Mouse (Mus musculus) heart, embryonic 15.5 days (tissue): ENCODE measurements around the gene Gm45713. TPM values are rescaled to one million over a fixed set of nuclear protein-coding genes. Genes with fewer than 3 reads are reported as not detected.

Experiments
- ATAC-seq: fragments of 200-750 bp; cut with Nextera tagmentation; replicated peaks from 2 replicates; pipeline ENCODE4 v1.8.0; 2017; ENCODE audit warnings: low read depth, moderate TSS enrichment; ENCODE audit not compliant: insufficient number of reproducible peaks, insufficient read depth, low FRiP score
- H3K27ac ChIP-seq: fragments of 300-500 bp; sonication (generic); 2 replicates; pipeline ENCODE4 v1.5.1; 2015; ENCODE audit warnings: mild to moderate bottlenecking, inconsistent platforms
- H3K27me3 ChIP-seq: fragments of 300-500 bp; sonication (generic); 2 replicates; pipeline ENCODE4 v1.6.1; 2015; ENCODE audit warnings: inconsistent platforms
- H3K36me3 ChIP-seq: fragments of 300-500 bp; sonication (generic); 2 replicates; pipeline ENCODE4 v1.6.1; 2015; ENCODE audit warnings: mild to moderate bottlenecking, inconsistent platforms
- H3K4me1 ChIP-seq: fragments of 300-500 bp; sonication (generic); replicated peaks from 2 replicates; pipeline ENCODE4 v1.6.1; 2015; ENCODE audit warnings: inconsistent platforms
- H3K4me2 ChIP-seq: fragments of 300-500 bp; sonication (generic); 2 replicates; pipeline ENCODE4 v1.6.1; 2015; ENCODE audit warnings: inconsistent platforms, mild to moderate bottlenecking, moderate library complexity
- H3K4me3 ChIP-seq: fragments of 300-500 bp; sonication (generic); 2 replicates; pipeline ENCODE4 v1.5.1; 2015; ENCODE audit warnings: mild to moderate bottlenecking, inconsistent platforms
- H3K9ac ChIP-seq: fragments of 300-500 bp; sonication (generic); 2 replicates; pipeline ENCODE4 v1.6.1; 2015; ENCODE audit warnings: mild to moderate bottlenecking, inconsistent platforms
- H3K9me3 ChIP-seq: fragments of 300-500 bp; sonication (generic); replicated peaks from 2 replicates; pipeline ENCODE4 v1.6.1; 2016; ENCODE audit warnings: inconsistent platforms
- WGBS: fragments of 180-500 bp; shearing (Covaris S2); methylation state at CpG from one replicate; pipeline ENCODE4 v1.1.7; 2015; ENCODE audit warnings: mixed read lengths; 5-methylcytosine and 5-hydroxymethylcytosine counted together
- polyA plus RNA-seq: library from polyadenylated mRNA; unstranded; fragments of >200 nt; fragmentation: Nextera tagmentation; extraction: Ambion mirVana; gene quantifications from 2 replicates; pipeline ENCODE4 v1.2.1, GENCODE M21; 2015

The Gm45713 gene
- polyA plus RNA-seq, 1 experiment from 2014 or later, result not detected

GRCm38 (mm10) chr7:45144368-45145174 is 8.5 kb upstream of the Gm45713 start:
- peaks cover 9% of the 10 kb centered on the region for H3K4me1 ChIP-seq
- 84% methylated on average over 13 of the region's 13 CpGs for WGBS
- H3K9ac ChIP-seq, result no peak overlapping the region
- H3K27ac ChIP-seq, result no peak overlapping the region
- no peak overlapping the region for H3K4me2 ChIP-seq
- no peaks in the 10 kb centered on the region for H3K27me3 ChIP-seq
- 0 out of 2 replicates have a peak, but pooled peaks cover 11% of the 10 kb centered on the region for H3K36me3 ChIP-seq
- ATAC-seq, result no peak
- H3K9me3 ChIP-seq, result no peaks in the 10 kb centered on the region
- H3K4me3 ChIP-seq, result no peak overlapping the region

DNA sequence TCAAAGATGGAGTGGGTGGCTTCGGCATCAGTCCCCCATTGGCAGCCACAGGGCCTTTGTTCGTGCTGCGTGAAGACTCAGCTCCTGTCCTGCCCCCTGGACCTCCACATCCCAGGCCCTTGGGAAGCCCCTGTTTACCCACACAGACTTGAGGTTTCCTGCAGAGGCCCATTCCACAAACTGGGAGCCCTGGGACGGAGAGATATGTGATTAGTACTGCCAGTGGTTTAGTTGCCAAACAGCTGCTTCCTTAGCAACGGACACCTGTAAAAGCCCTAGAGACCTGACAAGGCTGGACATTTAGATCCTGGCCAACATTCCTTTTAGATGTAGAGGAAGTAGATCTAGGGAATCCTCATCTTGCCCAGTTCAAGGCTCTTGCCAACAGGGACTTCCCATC is 5.9 kb upstream of the Gm45713 start:
- Histone ChIP-seq H3K4me2 (no peak overlapping the region), H3K27ac (no peak overlapping the region), H3K27me3 (no peaks in the 10 kb centered on the region), H3K4me3 (no peak overlapping the region), H3K36me3 (0 out of 2 replicates have a peak, but pooled peaks cover 11% of the 10 kb centered on the region), H3K9ac (no peak overlapping the region), H3K9me3 (no peaks in the 10 kb centered on the region), H3K4me1 (peaks cover 4% of the 10 kb centered on the region; the same call in 1 of the 2 replicates)
- ATAC-seq, result no peak
- WGBS, result 81% methylated on average over 5 of the region's 5 CpGs

DNA sequence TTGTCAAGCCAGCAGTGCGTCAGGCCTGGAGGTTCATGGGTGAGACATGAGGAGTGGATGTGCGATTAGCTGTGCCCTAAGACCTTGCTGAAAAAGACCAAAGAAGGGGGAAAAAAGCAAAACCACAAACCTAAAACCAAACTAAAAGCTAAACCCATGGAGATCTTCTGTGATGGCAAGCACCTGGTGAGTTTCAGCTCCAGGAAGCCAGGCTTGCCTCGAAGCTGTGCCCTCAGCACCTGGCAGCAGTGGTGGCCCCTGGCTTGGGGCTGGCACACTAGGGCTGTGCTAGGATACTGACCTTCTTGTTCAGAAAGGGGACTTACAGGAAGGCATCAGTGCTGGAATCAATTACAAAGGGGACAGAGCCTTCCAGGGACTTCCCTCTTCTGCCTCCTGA is 5.3 kb upstream of the Gm45713 start:
- Histone ChIP-seq H3K27me3 (no peaks in the 10 kb centered on the region), H3K36me3 (0 out of 2 replicates have a peak, but pooled peaks cover 11% of the 10 kb centered on the region), H3K4me1 (peaks cover 4% of the 10 kb centered on the region; the same call in 1 of the 2 replicates), H3K9me3 (no peaks in the 10 kb centered on the region), H3K4me3 (no peak overlapping the region), H3K27ac (no peak overlapping the region), H3K9ac (no peak overlapping the region), H3K4me2 (no peak overlapping the region)
- ATAC-seq, result no peak
- WGBS, result 89% methylated on average over 3 of the region's 3 CpGs

- Histone ChIP-seq H3K27ac (no peak overlapping the region), H3K36me3 (0 out of 2 replicates have a peak, but pooled peaks cover 5% of the 10 kb centered on the region), H3K4me1 (peaks cover 9% of the 10 kb centered on the region), H3K27me3 (no peaks in the 10 kb centered on the region), H3K9ac (no peak overlapping the region), H3K4me3 (no peak overlapping the region), H3K4me2 (no peak overlapping the region), H3K9me3 (no peaks in the 10 kb centered on the region)
- 70% methylated on average over 8 of the region's 8 CpGs for WGBS
- ATAC-seq, result no peak
Observed at GRCm38 (mm10) chr7:45139904-45140723, 4.1 kb upstream of the Gm45713 start.

DNA sequence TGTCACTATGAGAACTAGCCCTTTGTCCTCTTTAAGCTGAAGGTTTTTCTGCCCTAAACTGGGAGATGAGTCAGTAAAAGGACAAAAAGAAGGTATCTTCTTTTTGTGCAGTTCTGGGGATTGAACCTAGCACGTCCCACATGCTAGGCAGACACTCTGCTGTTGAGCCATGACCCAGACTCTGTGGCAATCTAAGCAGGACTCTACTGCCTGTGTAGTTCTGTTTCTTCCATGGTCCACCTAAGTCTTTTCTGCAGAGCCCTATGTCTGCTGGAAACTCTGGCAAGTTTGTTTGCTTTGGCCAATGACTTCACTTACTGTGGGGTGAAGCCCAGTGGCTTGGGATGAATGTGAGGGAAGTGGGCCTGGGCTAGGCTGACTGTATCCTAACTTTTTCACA is 2.4 kb upstream of the Gm45713 start:
- Histone ChIP-seq H3K9ac (no peak overlapping the region), H3K4me2 (no peak overlapping the region), H3K4me3 (no peak overlapping the region), H3K4me1 (peaks cover 20% of the 10 kb centered on the region), H3K27me3 (no peaks in the 10 kb centered on the region), H3K9me3 (no peaks in the 10 kb centered on the region), H3K27ac (no peak overlapping the region), H3K36me3 (no peaks in the 10 kb centered on the region)
- no peak for ATAC-seq
- WGBS, result 84% methylated on average over 1 of the region's 1 CpGs

DNA sequence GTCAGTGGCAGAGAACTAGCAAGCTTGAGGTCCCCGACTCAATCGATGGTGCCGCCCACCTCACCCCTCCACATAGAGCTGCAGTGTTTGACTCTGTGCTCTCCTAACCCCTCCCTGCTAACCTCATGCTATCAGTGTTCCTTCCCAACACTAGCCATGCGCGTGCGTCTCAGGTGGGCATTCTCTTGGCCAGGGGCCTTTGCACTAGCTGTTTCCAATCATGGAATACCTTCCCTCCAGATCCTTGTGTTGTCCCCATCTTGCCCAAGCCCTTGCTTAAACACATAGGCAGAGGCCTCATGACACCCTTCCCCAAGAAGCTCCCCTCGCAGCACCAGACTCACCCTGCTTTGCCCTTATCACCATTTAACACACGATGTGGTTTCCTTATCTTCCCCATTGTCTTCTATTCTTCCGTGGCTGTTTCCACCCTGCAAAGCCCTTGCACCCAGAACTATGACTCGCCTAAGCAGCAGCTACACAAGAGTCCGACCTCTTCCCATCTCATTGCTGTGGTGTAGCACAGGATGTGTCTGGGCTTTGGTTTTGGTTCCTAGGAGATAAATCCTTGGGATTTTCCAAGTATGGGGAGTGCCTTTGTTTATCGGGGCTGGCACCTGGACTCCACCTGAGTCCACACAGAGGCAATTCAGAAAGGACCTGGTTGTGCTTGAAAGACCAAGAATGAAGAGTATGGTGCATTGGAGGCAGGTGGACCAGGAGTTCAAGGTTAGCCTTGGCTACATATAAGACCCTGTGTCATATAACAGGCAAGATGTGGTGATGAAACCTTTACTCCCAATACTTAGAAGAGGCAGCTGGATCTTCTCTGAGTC is 1.4 kb upstream of the Gm45713 start:
- Histone ChIP-seq H3K4me1 (peaks cover 20% of the 10 kb centered on the region), H3K4me2 (no peak overlapping the region), H3K27me3 (no peaks in the 10 kb centered on the region), H3K9ac (no peak overlapping the region), H3K27ac (no peak overlapping the region), H3K36me3 (no peaks in the 10 kb centered on the region), H3K9me3 (no peaks in the 10 kb centered on the region), H3K4me3 (no peak overlapping the region)
- 57% methylated on average over 12 of the region's 12 CpGs for WGBS
- ATAC-seq, result no peak

DNA sequence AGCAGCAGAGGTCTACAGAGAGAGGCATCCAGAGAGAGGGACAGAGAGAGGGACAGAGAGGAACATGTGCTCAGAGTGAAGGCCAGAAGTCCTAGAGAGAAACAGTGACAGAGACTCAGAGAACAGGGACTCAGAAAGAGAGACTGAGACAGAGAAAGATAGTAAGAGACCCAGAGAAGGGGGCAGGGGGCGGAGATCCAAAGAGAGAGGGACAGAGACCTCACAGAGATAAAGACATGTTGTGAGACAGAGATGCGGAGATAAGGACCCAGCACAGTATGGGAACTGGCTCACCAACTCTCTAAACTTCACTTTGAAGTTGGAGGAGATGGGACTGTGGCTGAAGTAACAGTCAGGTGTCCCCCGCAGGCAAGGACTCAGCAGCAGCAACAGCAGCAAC is 661 bp downstream of the Gm45713 start:
- Histone ChIP-seq H3K4me1 (peaks cover 20% of the 10 kb centered on the region), H3K4me3 (peak overlapping the region; percentile 59), H3K9me3 (no peaks in the 10 kb centered on the region), H3K27ac (no peak overlapping the region), H3K9ac (no peak overlapping the region), H3K4me2 (peak overlapping the region; percentile 78), H3K27me3 (no peaks in the 10 kb centered on the region), H3K36me3 (no peaks in the 10 kb centered on the region)
- ATAC-seq, result no peak
- 69% methylated on average over 3 of the region's 3 CpGs for WGBS

GRCm38 (mm10) chr7:45134544-45135026 is 1.4 kb downstream of the Gm45713 start:
- 13% methylated on average over 12 of the region's 12 CpGs for WGBS
- Histone ChIP-seq H3K4me2 (peak overlapping the region; percentile 78; the same call in 1 of the 2 replicates), H3K36me3 (no peaks in the 10 kb centered on the region), H3K9ac (no peak overlapping the region), H3K27me3 (no peaks in the 10 kb centered on the region), H3K27ac (no peak overlapping the region), H3K9me3 (no peaks in the 10 kb centered on the region), H3K4me1 (peaks cover 25% of the 10 kb centered on the region), H3K4me3 (no peak overlapping the region; the same call in 1 of the 2 replicates)
- ATAC-seq, result 0 out of 2 replicates have a peak, but pooled peaks have one; percentile 25

- no peak overlapping the region for H3K4me2 ChIP-seq
- ATAC-seq, result no peak
- no peak overlapping the region for H3K9ac ChIP-seq
- H3K27me3 ChIP-seq, result no peaks in the 10 kb centered on the region
- H3K9me3 ChIP-seq, result no peaks in the 10 kb centered on the region
- no peak overlapping the region for H3K27ac ChIP-seq
- 73% methylated on average over 8 of the region's 8 CpGs for WGBS
- no peaks in the 10 kb centered on the region for H3K36me3 ChIP-seq
- H3K4me3 ChIP-seq, result no peak overlapping the region
- H3K4me1 ChIP-seq, result peaks cover 29% of the 10 kb centered on the region
Observed at GRCm38 (mm10) chr7:45133446-45134159, 2.4 kb downstream of the Gm45713 start.

- Histone ChIP-seq H3K9me3 (no peaks in the 10 kb centered on the region), H3K9ac (no peak overlapping the region), H3K36me3 (peaks cover 7% of the 10 kb centered on the region), H3K27ac (no peak overlapping the region), H3K4me2 (no peak overlapping the region), H3K4me3 (no peak overlapping the region), H3K27me3 (no peaks in the 10 kb centered on the region), H3K4me1 (peaks cover 32% of the 10 kb centered on the region)
- ATAC-seq, result no peak
- WGBS, result 59% methylated on average over 11 of the region's 11 CpGs
Observed at GRCm38 (mm10) chr7:45131850-45132249, 4.2 kb downstream of the Gm45713 start.
